Mouse (Mus musculus) CH12.LX (cell line): ENCODE results near the gene Hspa12a. TPM values are rescaled to one million over a fixed set of nuclear protein-coding genes. Genes with fewer than 3 reads are reported as not detected.

ENCODE experiments used
- DNase-seq: peaks from one replicate; pipeline ENCODE4 v3.0.0-alpha.2; 2013; ENCODE audit errors: extremely low read depth
- H3K27ac ChIP-seq: 2 replicates; pipeline ENCODE4 v1.5.1; 2012; ENCODE audit warnings: low read depth, mild to moderate bottlenecking, control low read depth, moderate library complexity; ENCODE audit not compliant: insufficient read depth
- H3K27me3 ChIP-seq: replicated peaks from 2 replicates; pipeline ENCODE3; 2012; ENCODE audit warnings: inconsistent platforms
- H3K36me3 ChIP-seq, 2 experiments: replicated peaks in 1 of 2; 2 replicates each; pipeline versions ENCODE3 to v1.6.1; 2012; ENCODE audit warnings: inconsistent platforms in 1 of 2, low read length in 1 of 2, mild to moderate bottlenecking in 1 of 2, mixed read lengths in 1 of 2, moderate library complexity in 1 of 2; ENCODE audit not compliant: control insufficient read depth in 1 of 2, insufficient read depth in 1 of 2
- H3K4me1 ChIP-seq, 2 experiments: 2 replicates each; pipeline ENCODE4 v1.6.1; 2012; ENCODE audit warnings: inconsistent platforms in 1 of 2, moderate library complexity in 1 of 2; ENCODE audit not compliant: insufficient read depth in 2 of 2, control insufficient read depth in 1 of 2
- H3K4me2 ChIP-seq: 2 replicates; pipeline ENCODE4 v1.6.1; 2012; ENCODE audit warnings: low read depth, mild to moderate bottlenecking, control low read depth; ENCODE audit not compliant: poor library complexity, insufficient read depth, severe bottlenecking
- H3K4me3 ChIP-seq, 3 experiments: fragments of 150-350 bp in 1 of 3; sonication (generic) in 1 of 3; replicated peaks in 1 of 3; 2 replicates each; pipeline versions ENCODE3 to v1.5.1; 2011 to 2012; ENCODE audit warnings: low read depth in 2 of 3, low read length in 2 of 3, mild to moderate bottlenecking in 2 of 3, moderate library complexity in 2 of 3, control low read depth in 1 of 3, improper control_type of control experiment in 1 of 3, inconsistent platforms in 1 of 3, mixed read lengths in 1 of 3; ENCODE audit not compliant: poor library complexity in 1 of 3
- H3K79me2 ChIP-seq: replicated peaks from 2 replicates; pipeline ENCODE4 v1.6.1; 2012; ENCODE audit warnings: mild to moderate bottlenecking, moderate library complexity; ENCODE audit not compliant: control insufficient read depth, poor library complexity, insufficient read depth, severe bottlenecking; ENCODE audit errors: extremely low read depth
- H3K9ac ChIP-seq: 2 replicates; pipeline ENCODE4 v1.6.1; 2012; ENCODE audit warnings: low read depth, mild to moderate bottlenecking, control low read depth, moderate library complexity; ENCODE audit not compliant: insufficient read depth
- H3K9me3 ChIP-seq: replicated peaks from 2 replicates; pipeline ENCODE3; 2012; ENCODE audit warnings: low read length, inconsistent platforms, mixed read lengths
- BHLHE40 ChIP-seq: IDR thresholded peaks from 2 replicates; pipeline ENCODE4 v1.6.1; 2011; ENCODE audit warnings: mild to moderate bottlenecking, low read depth, low read length, improper control_type of control experiment
- CHD1 ChIP-seq: IDR thresholded peaks from 2 replicates; pipeline ENCODE4 v1.6.1; 2012; ENCODE audit warnings: low read depth, low read length, improper control_type of control experiment, inconsistent platforms
- E2F4 ChIP-seq: IDR thresholded peaks from 2 replicates; pipeline ENCODE4 v1.6.1; 2011; ENCODE audit warnings: low read depth, low read length, improper control_type of control experiment; ENCODE audit not compliant: insufficient replicate concordance
- EP300 ChIP-seq: IDR thresholded peaks from 2 replicates; pipeline ENCODE4 v1.6.1; 2011; ENCODE audit warnings: low read length, improper control_type of control experiment
- ETS1 ChIP-seq: conservative IDR thresholded peaks from 2 replicates; pipeline ENCODE4 v1.6.1; 2012; ENCODE audit warnings: low read depth, mild to moderate bottlenecking, inconsistent platforms, low read length, improper control_type of control experiment, moderate library complexity
- GABPA ChIP-seq: IDR thresholded peaks from 2 replicates; pipeline ENCODE4 v1.6.1; 2012; ENCODE audit warnings: low read depth, low read length, improper control_type of control experiment, inconsistent platforms; ENCODE audit not compliant: insufficient replicate concordance
- IRF4 ChIP-seq: IDR thresholded peaks from 2 replicates; pipeline ENCODE4 v1.6.1; 2014; ENCODE audit warnings: low read depth, mild to moderate bottlenecking, inconsistent platforms, low read length, improper control_type of control experiment
- JUND ChIP-seq: conservative IDR thresholded peaks from 2 replicates; pipeline ENCODE4 v1.6.1; 2011; ENCODE audit warnings: low read depth, low read length, improper control_type of control experiment
- KAT2A ChIP-seq: IDR thresholded peaks from 2 replicates; pipeline ENCODE4 v1.6.1; 2012; ENCODE audit warnings: low read length, improper control_type of control experiment, inconsistent platforms; ENCODE audit not compliant: insufficient replicate concordance
- MAFK ChIP-seq: IDR thresholded peaks from 2 replicates; pipeline ENCODE4 v1.6.1; 2011; ENCODE audit warnings: low read length, improper control_type of control experiment; ENCODE audit not compliant: insufficient replicate concordance
- MAX ChIP-seq: IDR thresholded peaks from 2 replicates; pipeline ENCODE4 v1.6.1; 2011; ENCODE audit warnings: low read length, improper control_type of control experiment
- MXI1 ChIP-seq: IDR thresholded peaks from 2 replicates; pipeline ENCODE4 v1.6.1; 2011; ENCODE audit warnings: mild to moderate bottlenecking, low read depth, low read length, improper control_type of control experiment
- NELFE ChIP-seq: IDR thresholded peaks from 2 replicates; pipeline ENCODE4 v1.6.1; 2011; ENCODE audit warnings: low read depth, low read length, improper control_type of control experiment
- NRF1 ChIP-seq: IDR thresholded peaks from 2 replicates; pipeline ENCODE4 v1.6.1; 2014; ENCODE audit warnings: low read depth, mild to moderate bottlenecking, inconsistent platforms, low read length, improper control_type of control experiment, moderate library complexity
- PAX5 ChIP-seq: IDR thresholded peaks from 2 replicates; pipeline ENCODE4 v1.6.1; 2012; ENCODE audit warnings: low read length, inconsistent platforms, mixed read lengths
- POLR2A ChIP-seq: IDR thresholded peaks from 2 replicates; pipeline ENCODE4 v1.6.1; 2011; ENCODE audit warnings: low read depth, mild to moderate bottlenecking, improper control_type of control experiment, low read length
- SIN3A ChIP-seq: IDR thresholded peaks from 2 replicates; pipeline ENCODE4 v1.6.1; 2012; ENCODE audit warnings: low read length, improper control_type of control experiment, inconsistent platforms
- UBTF ChIP-seq: IDR thresholded peaks from 2 replicates; pipeline ENCODE4 v1.6.1; 2012; ENCODE audit warnings: low read depth, mild to moderate bottlenecking, inconsistent platforms, low read length, improper control_type of control experiment, moderate library complexity
- USF1 ChIP-seq: IDR thresholded peaks from 2 replicates; pipeline ENCODE4 v1.6.1; 2014; ENCODE audit warnings: low read depth, mild to moderate bottlenecking, inconsistent platforms, low read length, improper control_type of control experiment
- USF2 ChIP-seq: conservative IDR thresholded peaks from 2 replicates; pipeline ENCODE4 v1.6.1; 2011; ENCODE audit warnings: low read depth, low read length, improper control_type of control experiment
- ZC3H11A ChIP-seq: IDR thresholded peaks from 2 replicates; pipeline ENCODE4 v1.6.1; 2012; ENCODE audit warnings: low read depth, mild to moderate bottlenecking, inconsistent platforms, low read length, improper control_type of control experiment
- ZMIZ1 ChIP-seq: IDR thresholded peaks from 2 replicates; pipeline ENCODE4 v1.6.1; 2012; ENCODE audit warnings: low read depth, mild to moderate bottlenecking, inconsistent platforms, low read length, improper control_type of control experiment
- ZNF384 ChIP-seq: IDR thresholded peaks from 2 replicates; pipeline ENCODE4 v1.6.1; 2012; ENCODE audit warnings: low read depth, low read length, improper control_type of control experiment, inconsistent platforms
- dilution Hi-C: fragments of 300-500 bp; cut with MboI; formaldehyde crosslinking; loops from 2 replicates; pipeline ENCODE4 v1.14.3; 2020; ENCODE audit warnings: low sequenced_read_pairs; ENCODE audit not compliant: extremely low pct_unique_long_range_greater_than_20kb, extremely low pct_ligation_motif_present
- in situ Hi-C: fragments of 300-500 bp; cut with MboI; formaldehyde crosslinking; loops from 3 replicates; pipeline ENCODE4 v1.14.3; 2019; ENCODE audit warnings: low sequenced_read_pairs, low pct_ligation_motif_present, low pct_unique_long_range_greater_than_20kb, mixed read lengths
- polyA plus RNA-seq: library from polyadenylated mRNA; unstranded; fragments of >175 nt; gene quantifications from 2 replicates; pipeline ENCODE4 v1.2.1, GENCODE M21; 2012; ENCODE audit warnings: low read depth; ENCODE audit not compliant: insufficient read length
- total RNA-seq, 2 experiments: library from RNA; depleted of rRNA; stranded (reverse); fragments of 300-350 nt in 1 of 2; fragments of >200 nt in 1 of 2; gene quantifications; 2 replicates each; pipeline ENCODE4 v1.2.3; 2012 to 2014

Hspa12a gene
- total and polyA plus RNA-seq, 3 experiments, result 1.4 to 1.9 (median 1.4) TPM

GRCm38 (mm10) chr19:58896216-58896615, 47.2 kb downstream of the Hspa12a start:
- no peaks in the 10 kb centered on the region for H3K36me3 ChIP-seq
- H3K27ac ChIP-seq, result no peak overlapping the region
- in situ Hi-C loops (no loop called here), dilution Hi-C loops (no loop called here)
- no peaks in the 10 kb centered on the region for H3K79me2 ChIP-seq
- DNase-seq, result no peak
- H3K27me3 ChIP-seq, result no peaks in the 10 kb centered on the region
- H3K9me3 ChIP-seq, result no peaks in the 10 kb centered on the region
- no peaks in the 10 kb centered on the region for H3K4me1 ChIP-seq
- no peak overlapping the region for H3K9ac ChIP-seq
- TF ChIP-seq NELFE, result no peak
- TF ChIP-seq BHLHE40, result no peak
- TF ChIP-seq MAFK, result no peak
- no peak for TF ChIP-seq USF1
- no peak for TF ChIP-seq GABPA
- no peak for TF ChIP-seq E2F4
- TF ChIP-seq MAX, result no peak
- no peak for TF ChIP-seq USF2
- TF ChIP-seq ZMIZ1, result no peak
- no peak for TF ChIP-seq NRF1
- no peak for TF ChIP-seq KAT2A
- no peak for TF ChIP-seq MXI1
- TF ChIP-seq EP300, result no peak
- TF ChIP-seq JUND, result no peak
- no peak for TF ChIP-seq POLR2A
- TF ChIP-seq CHD1, result no peak
- no peak for TF ChIP-seq ZC3H11A
- no peak for TF ChIP-seq UBTF
- TF ChIP-seq SIN3A, result no peak
- no peak for TF ChIP-seq ZNF384
- H3K4me2 ChIP-seq, result no peak overlapping the region
- no peak overlapping the region for H3K4me3 ChIP-seq

DNA sequence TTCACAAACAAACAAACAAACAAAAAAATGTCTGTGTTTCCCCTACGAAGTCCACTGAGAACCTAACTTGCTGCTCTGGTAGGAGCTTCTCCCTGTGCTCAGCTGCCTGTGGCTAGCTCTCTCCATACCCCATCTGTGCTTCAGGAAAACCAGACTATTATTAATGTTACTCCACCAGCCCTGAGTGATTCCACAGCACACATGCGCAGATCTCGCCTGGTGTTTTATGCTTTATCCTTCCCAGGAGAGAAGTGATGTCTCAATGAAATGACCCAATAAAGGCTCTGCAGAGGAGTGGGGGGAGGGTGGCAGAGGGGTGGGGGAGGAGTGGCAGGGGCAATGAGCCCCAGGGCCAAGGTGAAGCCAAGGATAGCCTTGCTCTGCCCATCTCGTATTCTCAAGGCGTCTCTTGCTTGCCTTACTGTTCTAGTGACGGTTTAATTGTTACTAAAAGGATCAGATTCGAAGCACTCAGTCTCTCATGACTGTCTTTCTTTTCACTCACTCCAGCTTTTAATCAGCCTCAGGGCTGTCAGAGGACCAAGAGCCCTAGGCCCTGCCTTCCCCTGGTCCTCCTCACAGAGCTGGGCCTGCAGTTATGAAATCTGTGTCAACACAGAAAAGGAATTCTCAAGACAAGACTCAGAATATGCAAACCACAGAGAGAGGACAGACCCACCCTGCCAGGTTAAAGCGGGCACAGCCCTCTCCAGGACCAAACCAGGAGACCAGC, 54.0 kb downstream of the Hspa12a start:
- Histone ChIP-seq H3K4me1 (no peaks in the 10 kb centered on the region), H3K27ac (no peak overlapping the region), H3K4me3 (no peak overlapping the region), H3K36me3 (no peaks in the 10 kb centered on the region), H3K79me2 (no peaks in the 10 kb centered on the region), H3K9me3 (no peaks in the 10 kb centered on the region), H3K27me3 (no peaks in the 10 kb centered on the region), H3K4me2 (no peak overlapping the region), H3K9ac (no peak overlapping the region)
- no peak for DNase-seq
- in situ Hi-C loops (no loop called here), dilution Hi-C loops (no loop called here)
- TF ChIP-seq MAX (no peak), ETS1 (no peak), KAT2A (no peak), IRF4 (no peak), PAX5 (no peak), EP300 (no peak)
